Mouse (Mus musculus): Measurements from ENCODE around the gene Gpr108. TPM values are rescaled to one million over a fixed set of nuclear protein-coding genes. Genes with fewer than 3 reads are reported as not detected.
A peak's percentile ranks its signal among the peaks of the same experiment; 100 is the strongest.

The Gpr108 gene
- polyA plus RNA-seq, 1 experiment from 2014 or later: 24.9 TPM

DNA sequence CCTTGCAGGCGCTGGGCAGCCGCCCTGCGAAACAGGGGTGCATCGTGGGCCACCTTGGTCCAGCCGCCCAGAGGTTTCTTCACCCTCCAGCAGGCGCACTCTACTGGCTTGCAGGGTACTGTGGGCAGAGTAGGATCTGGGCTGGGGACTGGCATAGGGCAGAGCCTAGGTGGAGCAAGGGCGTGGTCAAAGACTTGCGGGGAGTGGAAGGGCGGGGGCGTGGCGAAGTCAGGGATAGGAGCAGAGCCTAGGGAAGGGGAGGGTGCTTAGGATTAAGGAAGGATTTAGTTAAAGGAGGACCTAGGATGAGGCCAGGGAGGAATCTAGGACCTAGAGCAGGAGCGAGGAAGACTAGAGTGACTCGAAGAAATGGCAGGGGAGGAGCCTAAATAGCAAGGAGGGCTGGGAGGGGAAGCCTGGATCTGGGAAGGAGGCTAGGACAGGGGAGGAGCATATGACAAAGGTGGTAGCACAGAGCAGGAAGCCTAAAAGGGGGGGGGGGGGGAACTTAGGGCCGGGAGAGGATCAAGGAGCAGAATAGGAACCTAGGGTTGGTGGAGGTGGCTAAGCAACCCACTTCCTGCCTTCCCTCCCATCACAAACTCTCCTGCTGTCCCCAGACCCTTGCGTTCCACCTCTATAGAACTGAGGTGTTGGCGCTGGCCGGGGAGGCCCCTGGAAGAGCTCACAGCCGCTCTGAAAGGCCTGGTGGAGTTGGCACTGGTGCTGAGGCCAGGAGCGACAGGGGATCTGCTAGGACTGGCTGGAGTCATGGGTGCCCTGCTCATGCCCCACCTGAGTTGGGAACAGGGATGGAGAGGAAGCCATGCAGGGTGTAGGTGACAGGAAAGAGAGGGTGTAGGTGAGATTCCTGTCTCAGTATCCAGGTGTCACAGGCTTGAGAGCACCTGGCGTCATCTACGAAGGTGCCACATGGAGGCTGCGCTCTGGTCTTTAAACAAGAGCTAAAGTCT is 17.0 kb upstream of the Gpr108 start:
- 25% methylated on average over 21 of the region's 22 CpGs for WGBS
- Histone ChIP-seq H3K36me3 (replicated peaks) (peaks cover 42% of the 10 kb centered on the region), H3K27me3 (replicated peaks; ENCODE audit: low read depth, poor library complexity, severe bottlenecking) (no peaks in the 10 kb centered on the region), H3K27ac (replicated peaks) (no peak overlapping the region), H3K4me1 (peaks cover 10% of the 10 kb centered on the region), H3K9me3 (no peaks in the 10 kb centered on the region), H3K4me3 (peak overlapping the region; percentile 26; the same call in 1 of the 2 replicates)
- peak; percentile 33 for DNase-seq (ENCODE audit: low spot score)

- DNase-seq (ENCODE audit: low spot score): no peak
- no peak overlapping the region for H3K27ac ChIP-seq (replicated peaks)
- H3K36me3 ChIP-seq (replicated peaks): peaks cover 53% of the 10 kb centered on the region
- H3K4me3 ChIP-seq: no peak overlapping the region
- no peaks in the 10 kb centered on the region for H3K27me3 ChIP-seq (replicated peaks; ENCODE audit: low read depth, poor library complexity, severe bottlenecking)
- H3K9me3 ChIP-seq: no peaks in the 10 kb centered on the region
- WGBS: 79% methylated on average over 2 of the region's 2 CpGs
- H3K4me1 ChIP-seq: peaks cover 10% of the 10 kb centered on the region
These were observed 15.9 kb upstream of the Gpr108 start for GRCm38 (mm10) chr17:57264164-57264563.

DNA sequence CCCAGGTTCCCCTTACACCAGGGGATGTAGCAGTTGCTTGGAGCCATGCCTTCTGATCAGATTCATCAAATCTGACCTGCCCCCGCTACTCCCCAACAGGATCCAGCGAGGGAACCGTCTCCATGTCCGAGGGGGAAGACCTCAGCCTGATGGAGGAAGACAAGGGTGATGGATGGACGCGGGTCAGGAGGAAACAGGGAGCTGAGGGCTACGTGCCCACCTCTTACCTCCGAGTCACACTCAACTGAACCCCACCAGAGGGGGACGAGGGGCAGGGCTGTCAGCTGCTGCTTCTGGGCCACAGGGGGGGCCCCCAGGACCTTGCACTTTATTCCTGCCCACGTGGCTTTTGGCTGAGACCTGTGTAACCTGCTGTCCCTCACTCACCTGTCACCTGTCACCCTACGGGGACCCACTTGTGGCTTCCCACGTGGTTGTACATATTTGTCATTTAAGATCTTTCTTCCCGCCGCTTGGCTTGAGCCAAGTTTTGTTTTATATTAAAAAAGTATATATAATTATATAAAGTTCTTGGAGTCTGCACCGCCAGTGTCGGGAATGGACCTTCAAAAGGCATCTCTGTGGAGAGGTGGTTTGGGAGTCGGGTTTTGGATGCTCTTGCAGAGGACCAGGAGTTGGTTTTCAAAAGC is 14.8 kb upstream of the Gpr108 start:
- 89% methylated on average over 17 of the region's 17 CpGs for WGBS
- no peak for DNase-seq (ENCODE audit: low spot score)
- Histone ChIP-seq H3K4me3 (no peak overlapping the region), H3K4me1 (peaks cover 10% of the 10 kb centered on the region), H3K27ac (replicated peaks) (no peak overlapping the region), H3K9me3 (no peaks in the 10 kb centered on the region), H3K27me3 (replicated peaks; ENCODE audit: low read depth, poor library complexity, severe bottlenecking) (no peaks in the 10 kb centered on the region), H3K36me3 (replicated peaks) (peaks cover 65% of the 10 kb centered on the region)

- H3K36me3 ChIP-seq (replicated peaks): peaks cover 76% of the 10 kb centered on the region
These were observed 13.6 kb upstream of the Gpr108 start for GRCm38 (mm10) chr17:57261796-57262195.

DNA sequence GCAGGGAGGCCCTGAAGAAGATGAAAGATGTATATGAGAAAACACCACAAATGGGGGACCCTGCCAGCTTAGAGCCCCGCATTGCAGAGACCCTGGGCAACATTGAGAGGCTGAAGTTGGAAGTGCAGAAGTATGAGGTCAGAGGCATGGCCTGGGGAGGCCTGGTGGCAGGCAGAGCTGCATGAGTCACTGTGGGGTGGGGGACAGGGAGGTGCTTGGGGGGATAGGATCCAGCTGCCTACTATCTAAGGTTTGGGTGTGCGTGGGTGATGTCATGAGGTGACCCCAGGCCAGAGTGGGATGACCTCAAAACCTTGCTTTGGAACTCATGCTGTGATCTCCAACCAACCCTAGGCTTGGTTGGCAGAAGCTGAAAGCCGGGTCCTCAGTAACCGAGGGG is 13.0 kb upstream of the Gpr108 start:
- Histone ChIP-seq H3K36me3 (replicated peaks) (peaks cover 81% of the 10 kb centered on the region), H3K4me1 (peaks cover 10% of the 10 kb centered on the region), H3K4me3 (no peak overlapping the region), H3K9me3 (no peaks in the 10 kb centered on the region), H3K27me3 (replicated peaks; ENCODE audit: low read depth, poor library complexity, severe bottlenecking) (no peaks in the 10 kb centered on the region), H3K27ac (replicated peaks) (no peak overlapping the region)
- no peak for DNase-seq (ENCODE audit: low spot score)
- WGBS: 89% methylated on average over 4 of the region's 4 CpGs

More at GRCm38 (mm10) chr17:57261796-57262195, 13.6 kb upstream of the Gpr108 start:
- DNase-seq (ENCODE audit: low spot score): no peak
- Histone ChIP-seq H3K9me3 (no peaks in the 10 kb centered on the region), H3K27ac (replicated peaks) (no peak overlapping the region), H3K4me3 (no peak overlapping the region), H3K27me3 (replicated peaks; ENCODE audit: low read depth, poor library complexity, severe bottlenecking) (no peaks in the 10 kb centered on the region), H3K4me1 (peaks cover 10% of the 10 kb centered on the region)
- 46% methylated on average over 1 of the region's 1 CpGs for WGBS

GRCm38 (mm10) chr17:57260351-57260750 is 12.1 kb upstream of the Gpr108 start:
- no peak overlapping the region for H3K4me3 ChIP-seq
- H3K4me1 ChIP-seq: peaks cover 6% of the 10 kb centered on the region
- no peak overlapping the region for H3K27ac ChIP-seq (replicated peaks)
- H3K27me3 ChIP-seq (replicated peaks; ENCODE audit: low read depth, poor library complexity, severe bottlenecking): no peaks in the 10 kb centered on the region
- peaks cover 90% of the 10 kb centered on the region for H3K36me3 ChIP-seq (replicated peaks)
- DNase-seq (ENCODE audit: low spot score): no peak
- WGBS: 92% methylated on average over 9 of the region's 9 CpGs
- no peaks in the 10 kb centered on the region for H3K9me3 ChIP-seq

GRCm38 (mm10) chr17:57259742-57260141 is 11.5 kb upstream of the Gpr108 start:
- WGBS: 91% methylated on average over 8 of the region's 8 CpGs
- H3K27me3 ChIP-seq (replicated peaks; ENCODE audit: low read depth, poor library complexity, severe bottlenecking): no peaks in the 10 kb centered on the region
- H3K4me3 ChIP-seq: no peak overlapping the region
- no peak for DNase-seq (ENCODE audit: low spot score)
- H3K4me1 ChIP-seq: peaks cover under 1% of the 10 kb centered on the region; the same call in 1 of the 2 replicates
- peaks cover 96% of the 10 kb centered on the region for H3K36me3 ChIP-seq (replicated peaks)
- no peaks in the 10 kb centered on the region for H3K9me3 ChIP-seq
- H3K27ac ChIP-seq (replicated peaks): no peak overlapping the region

GRCm38 (mm10) chr17:57258191-57258590 is 9.9 kb upstream of the Gpr108 start:
- DNase-seq (ENCODE audit: low spot score): no peak
- whole genome bisulfite sequencing: 94% methylated on average over 3 of the region's 3 CpGs
- H3K36me3 ChIP-seq (replicated peaks): peaks cover 98% of the 10 kb centered on the region
- no peak overlapping the region for H3K27ac ChIP-seq (replicated peaks)
- H3K4me1 ChIP-seq: no peaks in the 10 kb centered on the region
- H3K9me3 ChIP-seq: no peaks in the 10 kb centered on the region
- no peaks in the 10 kb centered on the region for H3K27me3 ChIP-seq (replicated peaks; ENCODE audit: low read depth, poor library complexity, severe bottlenecking)
- no peak overlapping the region for H3K4me3 ChIP-seq

DNA sequence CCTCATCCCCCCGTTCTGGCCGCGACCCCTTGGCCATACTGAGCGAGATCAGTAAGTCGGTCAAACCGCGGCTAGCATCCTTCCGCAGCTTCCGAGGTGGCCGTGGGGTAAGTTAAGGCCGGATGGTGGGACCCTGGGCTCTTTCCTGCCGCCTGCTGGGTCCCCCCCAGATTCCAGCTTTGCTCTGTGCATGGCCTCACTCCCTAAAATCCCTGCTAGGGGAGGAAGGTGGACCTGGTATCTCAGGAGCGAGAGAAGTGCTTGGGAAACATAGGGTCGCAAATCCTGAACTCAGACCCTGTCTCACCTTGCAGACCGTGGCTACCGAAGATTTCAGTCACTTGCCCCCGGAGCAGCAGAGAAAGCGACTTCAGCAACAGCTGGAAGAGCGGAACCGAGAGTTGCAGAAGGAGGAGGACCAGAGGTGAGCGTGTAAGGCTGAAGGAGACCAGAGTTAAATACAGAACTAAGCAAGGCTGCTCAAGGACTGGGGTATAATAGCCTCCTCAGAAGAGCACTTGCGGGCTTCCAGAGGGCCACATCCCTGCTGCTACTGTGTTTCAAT is 8.8 kb upstream of the Gpr108 start:
- no peak overlapping the region for H3K4me3 ChIP-seq
- no peak overlapping the region for H3K27ac ChIP-seq (replicated peaks)
- peaks cover 90% of the 10 kb centered on the region for H3K36me3 ChIP-seq (replicated peaks)
- WGBS: 94% methylated on average over 22 of the region's 22 CpGs
- no peaks in the 10 kb centered on the region for H3K9me3 ChIP-seq
- H3K4me1 ChIP-seq: no peaks in the 10 kb centered on the region
- H3K27me3 ChIP-seq (replicated peaks; ENCODE audit: low read depth, poor library complexity, severe bottlenecking): no peaks in the 10 kb centered on the region
- no peak for DNase-seq (ENCODE audit: low spot score)

DNA sequence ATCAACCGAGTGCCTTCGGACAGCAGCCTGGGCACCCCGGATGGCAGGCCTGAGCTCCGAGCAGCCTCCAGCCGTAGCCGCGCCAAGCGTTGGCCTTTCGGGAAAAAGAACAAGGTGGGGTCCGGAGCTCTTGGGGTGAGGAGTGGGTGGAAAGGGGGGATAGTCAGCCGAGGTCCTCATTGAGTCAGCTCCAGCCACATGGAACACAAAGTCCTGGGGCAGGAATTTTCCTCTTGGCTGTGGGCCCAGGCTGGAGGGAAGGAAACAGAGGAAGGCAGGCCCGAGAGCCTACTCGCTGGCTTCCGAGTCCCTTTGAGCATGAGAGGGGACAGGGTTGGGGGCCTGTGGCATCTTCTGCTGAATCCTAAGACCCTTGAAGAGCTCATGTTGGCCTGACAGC is 7.1 kb upstream of the Gpr108 start:
- no peak overlapping the region for H3K4me3 ChIP-seq
- 92% methylated on average over 14 of the region's 14 CpGs for whole genome bisulfite sequencing
- peaks cover 74% of the 10 kb centered on the region for H3K36me3 ChIP-seq (replicated peaks)

DNA sequence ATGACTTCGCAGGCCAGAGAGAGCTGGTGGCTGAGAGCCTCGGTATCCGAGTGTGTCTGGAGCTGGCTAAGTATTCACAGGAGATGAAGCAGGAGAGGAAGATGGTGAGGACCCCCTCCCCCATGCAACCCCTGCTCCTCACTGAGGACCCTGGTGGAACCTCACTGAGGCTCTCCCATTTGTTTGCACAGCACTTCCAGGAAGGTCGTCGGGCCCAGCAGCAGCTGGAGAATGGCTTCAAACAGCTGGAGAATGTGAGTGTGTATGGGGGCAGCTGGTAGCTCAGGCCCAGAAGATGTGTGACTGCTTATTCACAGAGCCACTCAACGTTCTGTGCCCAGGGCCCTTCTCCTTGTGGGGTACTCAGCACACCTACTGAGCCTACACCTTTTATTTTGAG is 5.1 kb upstream of the Gpr108 start:
- Histone ChIP-seq H3K4me3 (no peak overlapping the region), H3K9me3 (no peaks in the 10 kb centered on the region), H3K27me3 (replicated peaks; ENCODE audit: low read depth, poor library complexity, severe bottlenecking) (no peaks in the 10 kb centered on the region), H3K36me3 (replicated peaks) (peaks cover 53% of the 10 kb centered on the region), H3K27ac (replicated peaks) (no peak overlapping the region), H3K4me1 (peaks cover 21% of the 10 kb centered on the region)
- 80% methylated on average over 6 of the region's 6 CpGs for WGBS
- DNase-seq (ENCODE audit: low spot score): no peak

More for the DNA sequence above, 7.1 kb upstream of the Gpr108 start:
- DNase-seq (ENCODE audit: low spot score): no peak
- Histone ChIP-seq H3K27ac (replicated peaks) (no peak overlapping the region), H3K9me3 (no peaks in the 10 kb centered on the region), H3K4me1 (peaks cover 8% of the 10 kb centered on the region), H3K27me3 (replicated peaks; ENCODE audit: low read depth, poor library complexity, severe bottlenecking) (no peaks in the 10 kb centered on the region)

GRCm38 (mm10) chr17:57251431-57251830 is 3.2 kb upstream of the Gpr108 start:
- Histone ChIP-seq H3K9me3 (no peaks in the 10 kb centered on the region), H3K27me3 (replicated peaks; ENCODE audit: low read depth, poor library complexity, severe bottlenecking) (no peaks in the 10 kb centered on the region), H3K4me3 (peak overlapping the region; percentile 82; the same call in 1 of the 2 replicates), H3K4me1 (peaks cover 27% of the 10 kb centered on the region), H3K36me3 (replicated peaks) (peaks cover 36% of the 10 kb centered on the region), H3K27ac (replicated peaks) (no peak overlapping the region)
- WGBS: 95% methylated on average over 3 of the region's 3 CpGs
- no peak for DNase-seq (ENCODE audit: low spot score)

Measured in embryonic facial prominence, embryonic 10.5 days (tissue).